In genomic region chr4:47691207-47691606, GRCm38 (mm10) we compare ENCODE assay signal across 28 mouse cellular contexts.
DNase-seq lines count a peak whose midpoint lies in the region; ATAC-seq lines count a peak whose summit lies in the region.
"Had no signal": no experiment of that assay in that cellular context is flagged by ENCODE, and none has a peak within 500 bp of the region (broad histone marks: within the 10 kb centered on the region; RNA-seq: fewer than 3 reads in every experiment).

No protein-coding gene starts in this region.

- no peaks in the 10 kb centered on the region for H3K4me1 ChIP-seq in heart, embryonic 14.5 days (ENCODE audit: control insufficient read depth in 2 of 2, insufficient read depth in 2 of 2, low read length in 2 of 2)
- H3K4me1 ChIP-seq in liver, embryonic 11.5 days (replicated peaks; ENCODE audit: control insufficient read depth, insufficient read depth, low read length): no peaks in the 10 kb centered on the region
- H3K4me1 ChIP-seq in stomach, embryonic 16.5 days (ENCODE audit: control insufficient read depth, insufficient read depth, low read length): no peaks in the 10 kb centered on the region
- no peaks in the 10 kb centered on the region for H3K4me1 ChIP-seq in forebrain, embryonic 15.5 days
- H3K4me1 ChIP-seq: embryonic facial prominence, embryonic 12.5 days; forebrain, embryonic 10.5 days; limb, embryonic 13.5 days had no signal

- no peak overlapping the region for H3K4me2 ChIP-seq in heart, embryonic 14.5 days (ENCODE audit: low read length)
- no peak overlapping the region for H3K4me2 ChIP-seq in liver, embryonic 11.5 days
- H3K4me2 ChIP-seq in stomach, embryonic 16.5 days (ENCODE audit: low read depth, low read length): no peak overlapping the region
- H3K4me2 ChIP-seq in forebrain, embryonic 15.5 days (replicated peaks): no peak overlapping the region
- H3K4me2 ChIP-seq: embryonic facial prominence, embryonic 12.5 days; limb, embryonic 13.5 days had no signal

- intact Hi-C loops in heart, postnatal 25 days (cut with DNase I): no loop called here

- H3K9me3 ChIP-seq in heart, embryonic 14.5 days (ENCODE audit: control insufficient read depth, low read length): no peaks in the 10 kb centered on the region
- no peaks in the 10 kb centered on the region for H3K9me3 ChIP-seq in liver, embryonic 11.5 days (ENCODE audit: control insufficient read depth, low read length)
- no peaks in the 10 kb centered on the region for H3K9me3 ChIP-seq in stomach, embryonic 16.5 days (replicated peaks; ENCODE audit: control insufficient read depth, low read length)
- H3K9me3 ChIP-seq in forebrain, embryonic 15.5 days: no peaks in the 10 kb centered on the region
- H3K9me3 ChIP-seq: embryonic facial prominence, embryonic 12.5 days; forebrain, embryonic 10.5 days; limb, embryonic 13.5 days had no signal

- H3K9ac ChIP-seq in heart, embryonic 14.5 days (ENCODE audit: low read length): no peak overlapping the region
- H3K9ac ChIP-seq in liver, embryonic 11.5 days (ENCODE audit: low read depth, low read length): no peak overlapping the region
- H3K9ac ChIP-seq in stomach, embryonic 16.5 days (ENCODE audit: low read length): no peak overlapping the region
- no peak overlapping the region for H3K9ac ChIP-seq in forebrain, embryonic 15.5 days (replicated peaks)
- H3K9ac ChIP-seq: embryonic facial prominence, embryonic 12.5 days; limb, embryonic 13.5 days had no signal

- no peaks in the 10 kb centered on the region for H3K36me3 ChIP-seq in heart, embryonic 14.5 days (ENCODE audit: control insufficient read depth, insufficient read depth, low read length)
- no peaks in the 10 kb centered on the region for H3K36me3 ChIP-seq in liver, embryonic 11.5 days (ENCODE audit: control insufficient read depth, insufficient read depth, low read length)
- H3K36me3 ChIP-seq in stomach, embryonic 16.5 days (ENCODE audit: control insufficient read depth, insufficient read depth, low read length): no peaks in the 10 kb centered on the region
- no peaks in the 10 kb centered on the region for H3K36me3 ChIP-seq in forebrain, embryonic 15.5 days
- H3K36me3 ChIP-seq: embryonic facial prominence, embryonic 12.5 days; forebrain, embryonic 10.5 days; limb, embryonic 13.5 days had no signal

- no peak overlapping the region for H3K27ac ChIP-seq in heart, embryonic 14.5 days (replicated peaks in 1 of 2; ENCODE audit: control insufficient read depth in 1 of 2, insufficient read depth in 1 of 2, low read depth in 2 of 2, low read length in 2 of 2)
- H3K27ac ChIP-seq in liver, embryonic 11.5 days (ENCODE audit: low read depth, low read length): no peak overlapping the region
- H3K27ac ChIP-seq in stomach, embryonic 16.5 days (ENCODE audit: low read length): no peak overlapping the region
- H3K27ac ChIP-seq in forebrain, embryonic 15.5 days (replicated peaks): no peak overlapping the region
- H3K27ac ChIP-seq: embryonic facial prominence, embryonic 12.5 days; forebrain, embryonic 10.5 days; gastrocnemius, adult 2 months; heart, adult 2 months; layer of hippocampus, adult 2 months; limb, embryonic 13.5 days had no signal

- no peak overlapping the region for H3K4me3 ChIP-seq in heart, embryonic 14.5 days (ENCODE audit: control insufficient read depth in 1 of 2, insufficient read depth in 1 of 2, low read depth in 1 of 2, low read length in 2 of 2)
- no peak overlapping the region for H3K4me3 ChIP-seq in liver, embryonic 11.5 days (ENCODE audit: low read depth, low read length)
- H3K4me3 ChIP-seq in stomach, embryonic 16.5 days (replicated peaks; ENCODE audit: low read length): no peak overlapping the region
- no peak overlapping the region for H3K4me3 ChIP-seq in forebrain, embryonic 15.5 days
- H3K4me3 ChIP-seq: embryonic facial prominence, embryonic 12.5 days; forebrain, embryonic 10.5 days; gastrocnemius, adult 2 months; heart, adult 2 months; layer of hippocampus, adult 2 months; limb, embryonic 13.5 days had no signal

- DNase-seq in heart, postnatal 25 days (ENCODE audit: low spot score): no peak
- no peak for DNase-seq in liver, embryonic 11.5 days (ENCODE audit: low spot score)
- no peak for DNase-seq in liver
- no peak for DNase-seq in right cerebral cortex, postnatal 25 days
- DNase-seq: adrenal gland, postnatal 14 days; cerebellum, adult 11 months; cerebellum, adult 9-10 months; cerebellum, postnatal 36 days; gastrocnemius, adult 2 months; gastrocnemius, postnatal 36 days; heart, adult 2 months; kidney, adult 2 months; kidney, postnatal 36 days; lung, adult 2 months; lung, postnatal 10 days; midbrain, embryonic 14.5 days; thymus, adult 18-20 months; thymus, postnatal 25 days had no signal

- peak; percentile 47 for ATAC-seq in heart, embryonic 14.5 days (ENCODE audit: insufficient number of reproducible peaks, insufficient read depth, low FRiP score, low read depth)
- 0 out of 2 replicates have a peak, but pooled peaks have one; percentile 34 for ATAC-seq in liver, embryonic 11.5 days (replicated peaks; ENCODE audit: low FRiP score)
- peak; percentile 53; the same call in 1 of the 2 replicates for ATAC-seq in stomach, embryonic 16.5 days (ENCODE audit: insufficient read depth, low FRiP score)
- ATAC-seq in forebrain, embryonic 15.5 days (replicated peaks): no peak
- ATAC-seq: CD4-positive, CD25-positive, alpha-beta regulatory T cell, adult 4 months; forebrain, embryonic 16.5 days; hindbrain, embryonic 16.5 days had no signal

- no peaks in the 10 kb centered on the region for H3K27me3 ChIP-seq in heart, embryonic 14.5 days (ENCODE audit: control insufficient read depth, insufficient read depth, low read length)
- H3K27me3 ChIP-seq in liver, embryonic 11.5 days (replicated peaks; ENCODE audit: control insufficient read depth, insufficient read depth, low read length): no peaks in the 10 kb centered on the region
- no peaks in the 10 kb centered on the region for H3K27me3 ChIP-seq in stomach, embryonic 16.5 days (ENCODE audit: control insufficient read depth, insufficient read depth, low read length)
- no peaks in the 10 kb centered on the region for H3K27me3 ChIP-seq in forebrain, embryonic 15.5 days
- H3K27me3 ChIP-seq: embryonic facial prominence, embryonic 12.5 days; limb, embryonic 13.5 days had no signal

- 54% methylated on average over 2 of the region's 2 CpGs for WGBS in heart, embryonic 14.5 days
- 52% methylated on average over 2 of the region's 2 CpGs for WGBS in liver, embryonic 11.5 days
- WGBS in stomach, embryonic 16.5 days: 64% methylated on average over 2 of the region's 2 CpGs
- WGBS in forebrain, embryonic 15.5 days: 96% methylated on average over 2 of the region's 2 CpGs
